Mouse (Mus musculus) thymus, adult 2 months (tissue): Measurements from ENCODE around the gene Hsph1. TPM values are rescaled to one million over a fixed set of nuclear protein-coding genes. Genes with fewer than 3 reads are reported as not detected.

Experiments
- DNase-seq: peaks from one replicate; pipeline ENCODE4 v3.0.0; 2021
- H3K27ac ChIP-seq: fragments of 200-500 bp; 2 replicates; pipeline ENCODE4 v1.5.1; 2012; ENCODE audit warnings: low read length, control low read depth; ENCODE audit not compliant: control insufficient read depth, insufficient read depth
- H3K27me3 ChIP-seq: fragments of 200-500 bp; 2 replicates; pipeline ENCODE4 v1.6.1; 2012; ENCODE audit warnings: mild to moderate bottlenecking, low read length, moderate library complexity, mixed read lengths; ENCODE audit not compliant: control insufficient read depth, insufficient read depth
- H3K36me3 ChIP-seq: fragments of 200-500 bp; 2 replicates; pipeline ENCODE4 v1.6.1; 2012; ENCODE audit warnings: mild to moderate bottlenecking, low read length, moderate library complexity; ENCODE audit not compliant: control insufficient read depth, insufficient read depth
- H3K4me1 ChIP-seq: fragments of 200-500 bp; replicated peaks from 2 replicates; pipeline ENCODE4 v1.6.1; 2012; ENCODE audit warnings: low read length; ENCODE audit not compliant: control insufficient read depth, insufficient read depth
- H3K4me3 ChIP-seq: fragments of 200-500 bp; 2 replicates; pipeline ENCODE4 v1.5.1; 2012; ENCODE audit warnings: mild to moderate bottlenecking, low read length, control low read depth, moderate library complexity; ENCODE audit not compliant: control insufficient read depth, insufficient read depth
- CTCF ChIP-seq: fragments of 200-500 bp; IDR thresholded peaks from 2 replicates; pipeline ENCODE4 v1.5.1; 2012; ENCODE audit warnings: mild to moderate bottlenecking, control low read depth, low read length, moderate library complexity, borderline replicate concordance; ENCODE audit not compliant: control insufficient read depth, poor library complexity, insufficient read depth; ENCODE audit errors: extremely low read depth
- POLR2A ChIP-seq: fragments of 200-500 bp; IDR thresholded peaks from 2 replicates; pipeline ENCODE4 v1.6.1; 2012; ENCODE audit warnings: mild to moderate bottlenecking, low read length, control low read depth, moderate library complexity; ENCODE audit not compliant: control insufficient read depth, poor library complexity, insufficient read depth; ENCODE audit errors: extremely low read depth
- WGBS: fragments of 180-500 bp; shearing (Covaris S2); methylation state at CpG from one replicate; pipeline ENCODE4 v1.1.7; 2018; 5-methylcytosine and 5-hydroxymethylcytosine counted together
- polyA plus RNA-seq: library from polyadenylated mRNA; depleted of rRNA; stranded (reverse); fragments of >200 nt; gene quantifications from 2 replicates; pipeline ENCODE4 v1.2.3, GENCODE M21; 2012; rRNA removed

The Hsph1 gene
- polyA plus RNA-seq, 1 experiment, result 15.3 TPM

DNA sequence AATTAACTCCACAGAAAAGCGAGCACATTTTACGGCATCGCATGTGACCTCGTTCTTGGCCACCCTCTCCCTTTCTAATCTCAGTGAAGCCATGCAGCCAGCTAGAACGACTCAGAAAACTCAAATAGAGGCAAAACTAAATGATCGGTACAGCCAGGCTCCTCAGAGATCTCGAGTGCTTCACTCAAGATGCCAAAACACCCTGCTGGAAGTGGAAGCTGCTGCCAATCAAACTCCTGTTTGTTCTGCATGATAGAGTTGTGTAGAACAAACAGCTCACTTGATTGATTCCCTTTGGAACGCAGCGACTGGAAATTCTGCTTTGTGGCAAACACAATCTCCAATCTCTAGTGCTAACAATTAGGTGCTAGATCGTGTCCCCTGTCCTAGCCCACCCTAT, 59.2 kb downstream of the Hsph1 start:
- no peak for DNase-seq
- H3K4me3 ChIP-seq, result no peak overlapping the region
- H3K27ac ChIP-seq, result no peak overlapping the region
- H3K36me3 ChIP-seq, result no peaks in the 10 kb centered on the region
- no peaks in the 10 kb centered on the region for H3K4me1 ChIP-seq
- no peaks in the 10 kb centered on the region for H3K27me3 ChIP-seq
- no peak for TF ChIP-seq POLR2A
- no peak for TF ChIP-seq CTCF
- WGBS, result 81% methylated on average over 10 of the region's 10 CpGs

DNA sequence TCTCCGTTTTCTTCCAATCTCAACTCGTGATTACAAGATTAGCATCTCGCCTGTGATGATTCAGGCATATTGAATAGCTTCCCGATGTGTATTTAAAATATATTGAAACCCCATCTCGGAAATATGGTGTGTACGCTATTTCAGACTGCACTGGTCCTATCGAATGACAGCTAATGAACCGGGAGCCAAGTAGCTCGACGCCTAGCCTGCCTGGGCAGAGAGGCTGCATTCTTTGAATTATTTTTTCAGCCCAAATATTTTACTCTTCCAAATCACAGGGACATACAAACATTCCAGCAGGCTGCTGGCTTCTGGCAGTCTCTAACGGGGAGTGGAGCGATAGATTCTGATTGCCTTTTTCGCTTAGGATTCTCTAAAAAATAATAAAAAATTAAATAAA, 67.2 kb downstream of the Hsph1 start:
- no peak for TF ChIP-seq CTCF
- 93% methylated on average over 13 of the region's 13 CpGs for WGBS
- Histone ChIP-seq H3K4me3 (no peak overlapping the region), H3K4me1 (no peaks in the 10 kb centered on the region), H3K27me3 (no peaks in the 10 kb centered on the region), H3K36me3 (no peaks in the 10 kb centered on the region), H3K27ac (no peak overlapping the region)
- DNase-seq, result no peak

DNA sequence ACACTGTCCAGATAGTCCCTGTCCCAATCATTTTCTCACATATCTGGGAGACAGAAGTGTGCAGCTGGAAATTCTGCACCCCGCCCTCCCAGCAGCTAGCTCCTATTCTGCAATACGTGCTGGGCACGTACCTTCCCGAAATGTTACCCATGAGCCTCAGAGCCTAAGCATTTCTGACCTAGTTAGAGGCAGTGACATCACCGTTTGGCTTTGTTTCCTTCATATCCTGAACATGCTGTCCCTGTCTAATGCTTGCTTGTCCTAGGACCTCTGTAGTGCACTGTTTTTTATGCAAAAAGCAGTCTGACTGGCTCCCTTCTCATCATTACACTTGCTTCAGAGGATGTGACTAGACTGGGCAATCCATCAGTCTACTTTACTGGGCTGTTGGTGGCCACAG, 69.2 kb downstream of the Hsph1 start:
- H3K4me1 ChIP-seq, result no peaks in the 10 kb centered on the region
- H3K36me3 ChIP-seq, result no peaks in the 10 kb centered on the region
- no peak for DNase-seq
- H3K27ac ChIP-seq, result no peak overlapping the region
- no peak overlapping the region for H3K4me3 ChIP-seq
- WGBS, result 97% methylated on average over 5 of the region's 5 CpGs
- TF ChIP-seq POLR2A, result no peak
- no peak for TF ChIP-seq CTCF
- H3K27me3 ChIP-seq, result no peaks in the 10 kb centered on the region

DNA sequence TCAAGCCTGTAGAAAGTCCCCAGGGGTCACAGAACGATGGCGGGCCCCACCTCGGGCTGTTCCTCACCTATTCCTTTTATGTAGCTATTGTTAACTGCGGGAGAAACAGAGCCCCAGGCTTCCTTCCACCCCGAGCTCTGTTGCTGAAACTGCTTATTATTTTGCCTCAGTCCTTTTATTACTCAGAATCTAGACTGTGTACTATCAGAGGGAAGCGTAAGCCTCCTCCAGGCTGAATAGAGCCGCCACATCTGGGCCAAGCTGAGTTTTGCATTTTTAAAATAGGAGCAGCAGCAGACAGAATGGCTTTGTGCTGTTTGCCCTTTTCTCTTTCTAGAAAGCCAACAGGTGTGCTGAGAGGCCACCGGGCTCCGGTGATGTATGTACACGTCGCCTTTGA, 70.2 kb downstream of the Hsph1 start:
- DNase-seq, result no peak
- Histone ChIP-seq H3K27ac (no peak overlapping the region), H3K27me3 (no peaks in the 10 kb centered on the region), H3K36me3 (no peaks in the 10 kb centered on the region), H3K4me1 (no peaks in the 10 kb centered on the region), H3K4me3 (no peak overlapping the region)
- WGBS, result 86% methylated on average over 11 of the region's 11 CpGs
- TF ChIP-seq POLR2A, result no peak

Other genes starting within 250 kb of the Hsph1 start
- gene Medag, start 224.6 kb downstream of the Hsph1 start, polyA plus RNA-seq, result 2.8 and 2.9 TPM in 2 replicates
- gene Tex26, start 196.7 kb downstream of the Hsph1 start, polyA plus RNA-seq, result 0.18 and 0.38 TPM in 2 replicates
- 0.18 and 0.31 TPM in 2 replicates for gene Wdr95, start 107.7 kb downstream of the Hsph1 start, polyA plus RNA-seq
- gene B3glct, start 41.9 kb upstream of the Hsph1 start, polyA plus RNA-seq, result 4.1 and 4.7 TPM in 2 replicates